Mouse (Mus musculus) stomach, embryonic 14.5 days (tissue): ENCODE data around the gene Dazl. TPM values are rescaled to one million over a fixed set of nuclear protein-coding genes. Genes with fewer than 3 reads are reported as not detected.

ENCODE experiments used
- ATAC-seq: fragments of 200-750 bp; cut with Nextera tagmentation; 2 replicates; pipeline ENCODE4 v1.8.0; 2017; ENCODE audit warnings: low read depth, moderate TSS enrichment; ENCODE audit not compliant: insufficient number of reproducible peaks, insufficient read depth, low FRiP score
- H3K27ac ChIP-seq: fragments of 300-500 bp; sonication (generic); 2 replicates; pipeline ENCODE4 v1.5.1; 2014; ENCODE audit warnings: mild to moderate bottlenecking, low read length, moderate library complexity, mixed read lengths
- H3K27me3 ChIP-seq: fragments of 300-500 bp; sonication (generic); 2 replicates; pipeline ENCODE4 v1.6.1; 2014; ENCODE audit warnings: low read length, control low read depth, mixed read lengths; ENCODE audit not compliant: control insufficient read depth, insufficient read depth
- H3K36me3 ChIP-seq: fragments of 300-500 bp; sonication (generic); 2 replicates; pipeline ENCODE4 v1.6.1; 2014; ENCODE audit warnings: mild to moderate bottlenecking, control low read depth, low read length, moderate library complexity, mixed read lengths; ENCODE audit not compliant: control insufficient read depth, insufficient read depth
- H3K4me1 ChIP-seq: fragments of 300-500 bp; sonication (generic); 2 replicates; pipeline ENCODE4 v1.6.1; 2014; ENCODE audit warnings: low read length, control low read depth, mixed read lengths; ENCODE audit not compliant: control insufficient read depth, insufficient read depth
- H3K4me2 ChIP-seq: fragments of 300-500 bp; sonication (generic); replicated peaks from 2 replicates; pipeline ENCODE4 v1.6.1; 2014; ENCODE audit warnings: low read depth, low read length, control low read depth
- H3K4me3 ChIP-seq: fragments of 300-500 bp; sonication (generic); 2 replicates; pipeline ENCODE4 v1.5.1; 2014; ENCODE audit warnings: low read depth, low read length, control low read depth
- H3K9ac ChIP-seq: fragments of 300-500 bp; sonication (generic); replicated peaks from 2 replicates; pipeline ENCODE4 v1.6.1; 2014; ENCODE audit warnings: low read depth, mild to moderate bottlenecking, control low read depth, low read length, moderate library complexity, mixed read lengths
- H3K9me3 ChIP-seq: fragments of 300-500 bp; sonication (generic); 2 replicates; pipeline ENCODE4 v1.6.1; 2016; ENCODE audit warnings: low read depth, low read length, control low read depth; ENCODE audit not compliant: control insufficient read depth
- WGBS: fragments of 180-500 bp; shearing (Covaris S2); extraction: QIAGEN DNeasy Blood & Tissue Kit; methylation state at CpG from one replicate; pipeline ENCODE4 v1.1.7; 2014; 5-methylcytosine and 5-hydroxymethylcytosine counted together
- polyA plus RNA-seq: library from polyadenylated mRNA; unstranded; fragments of >200 nt; fragmentation: Nextera tagmentation; extraction: Ambion mirVana; gene quantifications from 2 replicates; pipeline ENCODE4 v1.2.1, GENCODE M21; 2014

Dazl gene
- polyA plus RNA-seq, 1 experiment from 2014 or later, result 0.54 TPM

DNA sequence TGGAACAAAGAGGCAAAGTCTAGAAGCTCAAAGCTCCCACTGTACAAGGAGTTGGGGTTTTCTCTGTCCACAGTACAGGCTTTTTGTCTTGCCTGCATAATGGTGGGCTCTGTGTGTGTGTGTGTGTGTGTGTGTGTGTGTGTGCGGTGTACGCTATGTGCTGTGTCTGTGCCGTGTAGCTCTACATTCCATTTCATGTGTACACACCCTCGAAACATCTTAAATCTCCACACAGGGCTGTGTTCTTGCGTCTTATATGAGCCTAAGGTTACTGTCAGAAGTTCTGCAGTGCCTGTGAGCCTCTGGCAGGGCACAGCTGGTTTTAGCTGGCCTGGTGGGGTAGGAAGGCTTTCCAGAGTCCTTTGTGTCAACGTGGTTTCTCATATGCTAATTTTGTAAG, 46.8 kb downstream of the Dazl start:
- Histone ChIP-seq H3K27ac (no peak overlapping the region), H3K27me3 (no peaks in the 10 kb centered on the region), H3K4me1 (no peaks in the 10 kb centered on the region), H3K4me2 (no peak overlapping the region), H3K4me3 (no peak overlapping the region), H3K9me3 (no peaks in the 10 kb centered on the region), H3K36me3 (no peaks in the 10 kb centered on the region), H3K9ac (no peak overlapping the region)
- ATAC-seq, result no peak
- 86% methylated on average over 6 of the region's 6 CpGs for WGBS

DNA sequence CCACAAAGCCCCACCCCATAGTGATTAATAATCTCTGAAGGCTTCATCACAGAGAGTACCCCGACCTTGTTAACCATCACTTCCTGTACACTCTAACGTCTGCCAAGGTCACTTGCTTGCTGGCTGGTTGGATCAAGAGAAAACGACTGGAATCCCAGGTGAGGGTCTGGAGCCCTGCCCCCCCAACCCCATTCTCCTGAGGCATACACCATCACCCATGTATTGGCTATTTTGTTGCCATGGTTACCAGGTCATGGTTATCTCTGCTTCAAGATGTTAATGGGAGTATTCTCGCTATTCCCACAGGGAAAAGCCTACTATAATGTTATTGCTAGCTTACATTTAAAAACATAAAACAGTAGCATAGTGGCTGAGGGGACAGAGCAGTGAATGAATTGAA, 48.8 kb downstream of the Dazl start:
- ATAC-seq, result no peak
- H3K4me3 ChIP-seq, result no peak overlapping the region
- no peaks in the 10 kb centered on the region for H3K4me1 ChIP-seq
- H3K4me2 ChIP-seq, result no peak overlapping the region
- H3K27me3 ChIP-seq, result no peaks in the 10 kb centered on the region
- 48% methylated on average over 4 of the region's 4 CpGs for WGBS
- H3K9me3 ChIP-seq, result no peaks in the 10 kb centered on the region
- no peaks in the 10 kb centered on the region for H3K36me3 ChIP-seq
- no peak overlapping the region for H3K9ac ChIP-seq
- no peak overlapping the region for H3K27ac ChIP-seq

DNA sequence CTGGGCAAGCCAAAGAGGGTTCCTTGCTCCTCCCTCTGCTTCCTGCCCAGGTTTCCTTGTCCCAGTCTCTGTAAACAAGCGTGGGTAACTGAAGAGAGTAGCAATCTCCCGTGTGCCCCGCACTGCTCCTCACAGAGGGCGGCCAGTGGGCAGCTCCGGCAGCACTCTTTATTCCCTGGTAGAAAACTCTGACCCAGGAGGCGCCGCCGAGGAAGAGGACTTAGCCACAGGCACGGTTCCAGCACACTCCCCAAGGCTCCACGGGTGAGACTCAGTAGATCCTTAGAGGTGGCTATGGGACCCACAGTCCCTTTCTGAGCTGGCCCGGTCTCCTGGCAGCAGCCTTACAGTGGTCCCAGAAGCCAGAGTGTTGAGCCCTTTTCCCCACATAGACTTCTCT, 50.1 kb downstream of the Dazl start:
- no peaks in the 10 kb centered on the region for H3K9me3 ChIP-seq
- H3K36me3 ChIP-seq, result no peaks in the 10 kb centered on the region
- 86% methylated on average over 11 of the region's 11 CpGs for WGBS
- no peak overlapping the region for H3K9ac ChIP-seq
- H3K4me2 ChIP-seq, result no peak overlapping the region
- no peaks in the 10 kb centered on the region for H3K4me1 ChIP-seq
- H3K4me3 ChIP-seq, result no peak overlapping the region
- no peak for ATAC-seq
- no peak overlapping the region for H3K27ac ChIP-seq
- H3K27me3 ChIP-seq, result no peaks in the 10 kb centered on the region

DNA sequence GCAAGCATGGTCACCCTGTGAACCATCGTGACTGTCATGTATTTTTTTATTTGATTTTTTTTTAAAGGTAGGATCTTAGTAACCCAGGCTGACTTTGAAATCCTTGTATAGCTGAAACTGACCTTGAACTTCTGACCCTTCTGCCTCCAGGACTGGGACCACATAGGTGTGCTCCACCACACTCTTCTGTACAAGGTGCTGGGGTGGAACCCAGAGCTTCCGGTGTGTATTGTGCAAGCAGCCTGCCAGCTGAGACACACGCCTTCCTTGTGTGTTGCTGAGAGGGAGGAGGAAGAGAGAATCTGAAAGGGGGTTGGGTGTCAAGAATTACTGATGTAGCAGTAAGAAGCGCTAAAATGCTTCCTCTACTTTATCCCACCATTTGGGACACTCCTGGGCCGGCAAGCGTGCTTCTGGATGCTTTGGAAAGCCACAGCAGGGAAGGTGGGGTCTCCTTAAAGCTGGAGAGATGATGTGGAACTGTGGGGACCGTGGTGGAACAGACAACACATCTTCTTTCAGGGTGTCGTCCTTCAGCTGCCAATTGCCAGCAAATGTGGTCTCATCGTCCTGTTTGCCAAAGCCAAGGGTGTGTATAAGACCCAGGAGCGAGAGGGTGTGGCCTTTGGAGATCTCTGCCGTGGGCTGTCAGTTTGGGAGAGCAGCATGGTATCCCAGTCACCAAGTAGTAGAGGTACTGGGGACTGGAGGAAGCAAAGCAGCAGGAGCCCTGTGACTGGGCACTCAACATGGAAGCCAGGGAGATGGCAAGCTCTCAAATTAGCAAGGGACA, 55.4 kb downstream of the Dazl start:
- H3K9me3 ChIP-seq, result no peaks in the 10 kb centered on the region
- no peak overlapping the region for H3K9ac ChIP-seq
- no peak for ATAC-seq
- H3K27me3 ChIP-seq, result no peaks in the 10 kb centered on the region
- 61% methylated on average over 11 of the region's 11 CpGs for WGBS
- H3K36me3 ChIP-seq, result no peaks in the 10 kb centered on the region
- H3K4me2 ChIP-seq, result no peak overlapping the region
- no peak overlapping the region for H3K27ac ChIP-seq
- H3K4me3 ChIP-seq, result no peak overlapping the region
- H3K4me1 ChIP-seq, result no peaks in the 10 kb centered on the region

DNA sequence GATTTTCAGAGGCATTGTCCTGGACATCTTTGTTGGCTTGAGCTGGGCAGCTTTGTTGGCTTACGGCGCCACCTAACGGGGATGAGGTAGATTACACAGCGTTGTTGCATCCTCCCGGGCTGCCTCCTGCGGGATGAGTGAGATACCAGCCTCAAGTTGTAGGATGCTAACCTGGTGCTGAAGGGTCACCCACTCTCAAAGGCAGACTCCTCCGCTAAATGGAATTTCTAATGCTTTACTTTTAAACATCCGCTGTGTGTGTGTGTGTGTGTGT, 56.1 kb downstream of the Dazl start:
- ATAC-seq, result no peak
- Histone ChIP-seq H3K27ac (no peak overlapping the region), H3K9me3 (no peaks in the 10 kb centered on the region), H3K4me2 (no peak overlapping the region), H3K36me3 (no peaks in the 10 kb centered on the region), H3K4me3 (no peak overlapping the region), H3K27me3 (no peaks in the 10 kb centered on the region), H3K4me1 (no peaks in the 10 kb centered on the region), H3K9ac (no peak overlapping the region)
- 4% methylated on average over 8 of the region's 8 CpGs for WGBS

DNA sequence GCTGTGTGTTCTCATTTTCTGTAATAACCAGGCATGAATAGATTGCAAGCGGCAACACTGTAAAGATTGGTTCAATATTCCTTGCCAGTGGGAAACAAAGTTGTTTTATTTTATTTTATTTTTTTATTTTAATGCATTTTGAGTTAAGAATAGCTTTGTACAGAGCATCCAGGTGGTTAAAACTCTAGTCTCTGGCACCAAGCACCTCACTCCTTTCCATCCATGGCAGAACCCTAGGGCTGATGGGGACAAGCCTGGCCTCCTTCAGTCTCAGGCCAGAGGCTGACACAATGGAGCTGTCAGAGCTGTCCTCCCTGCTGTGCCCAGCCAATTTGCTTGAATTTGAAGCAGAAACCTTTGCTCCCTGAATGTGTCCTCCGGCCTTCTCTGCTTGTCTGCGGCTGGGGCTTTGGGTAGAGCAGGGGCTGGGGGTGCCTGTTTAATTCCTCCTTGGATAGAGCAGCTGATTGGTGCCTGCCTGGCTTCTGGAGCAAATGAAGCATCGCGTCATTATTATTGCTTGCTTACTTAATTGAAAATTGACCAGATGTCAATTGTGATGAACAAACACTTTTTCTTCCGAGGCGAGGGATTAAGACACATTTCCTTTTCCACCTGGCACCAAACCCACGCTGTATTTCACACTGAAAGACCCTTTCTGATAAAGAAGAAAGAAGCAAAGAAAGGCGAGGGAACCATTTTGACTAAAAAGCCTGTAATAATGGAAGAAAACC, 56.6 kb downstream of the Dazl start:
- no peaks in the 10 kb centered on the region for H3K27me3 ChIP-seq
- no peak overlapping the region for H3K4me3 ChIP-seq
- no peak overlapping the region for H3K4me2 ChIP-seq
- no peak overlapping the region for H3K27ac ChIP-seq
- H3K9ac ChIP-seq, result no peak overlapping the region
- no peaks in the 10 kb centered on the region for H3K4me1 ChIP-seq
- 50% methylated on average over 9 of the region's 9 CpGs for WGBS
- ATAC-seq, result no peak
- H3K36me3 ChIP-seq, result no peaks in the 10 kb centered on the region
- H3K9me3 ChIP-seq, result no peaks in the 10 kb centered on the region

DNA sequence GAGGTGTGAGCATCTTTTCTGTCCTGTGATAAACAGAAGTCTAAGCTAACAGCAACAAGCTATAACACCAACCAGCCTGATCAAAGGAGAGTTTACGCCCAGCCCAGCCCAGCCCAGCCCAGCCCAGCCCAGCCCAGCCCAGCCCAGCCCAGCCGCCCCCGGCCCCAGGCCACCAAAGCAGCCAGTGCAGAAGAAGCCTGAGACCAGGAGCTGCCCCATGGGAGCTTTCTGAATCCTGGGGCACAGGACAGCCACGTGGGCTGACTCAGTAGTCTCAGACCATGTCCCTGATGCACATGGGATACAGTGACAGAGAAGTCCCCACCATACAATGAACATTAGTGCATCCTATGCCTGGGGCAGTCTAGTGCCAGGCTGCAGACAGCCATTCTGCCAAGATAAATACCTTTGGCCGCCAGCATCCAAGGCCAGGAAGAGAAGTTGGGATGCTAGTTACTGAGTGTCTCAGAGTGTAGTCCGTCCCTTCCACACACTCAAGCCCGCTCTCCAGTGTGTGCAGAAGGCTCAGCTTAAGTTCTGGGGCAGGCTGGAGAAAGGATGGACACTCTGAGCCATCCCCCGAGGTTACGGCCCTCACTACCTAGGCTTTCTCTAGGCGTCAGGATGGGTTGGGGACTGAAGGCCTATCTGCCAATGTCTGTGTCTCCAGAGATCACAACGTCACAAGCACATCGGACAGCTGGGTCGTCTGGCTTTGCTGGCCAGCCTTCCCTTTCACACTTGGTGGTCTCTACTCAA, 57.3 kb downstream of the Dazl start:
- Histone ChIP-seq H3K4me1 (no peaks in the 10 kb centered on the region), H3K9ac (no peak overlapping the region), H3K27me3 (no peaks in the 10 kb centered on the region), H3K36me3 (no peaks in the 10 kb centered on the region), H3K4me3 (no peak overlapping the region), H3K27ac (no peak overlapping the region), H3K9me3 (no peaks in the 10 kb centered on the region), H3K4me2 (no peak overlapping the region)
- 72% methylated on average over 13 of the region's 13 CpGs for WGBS
- ATAC-seq, result no peak

DNA sequence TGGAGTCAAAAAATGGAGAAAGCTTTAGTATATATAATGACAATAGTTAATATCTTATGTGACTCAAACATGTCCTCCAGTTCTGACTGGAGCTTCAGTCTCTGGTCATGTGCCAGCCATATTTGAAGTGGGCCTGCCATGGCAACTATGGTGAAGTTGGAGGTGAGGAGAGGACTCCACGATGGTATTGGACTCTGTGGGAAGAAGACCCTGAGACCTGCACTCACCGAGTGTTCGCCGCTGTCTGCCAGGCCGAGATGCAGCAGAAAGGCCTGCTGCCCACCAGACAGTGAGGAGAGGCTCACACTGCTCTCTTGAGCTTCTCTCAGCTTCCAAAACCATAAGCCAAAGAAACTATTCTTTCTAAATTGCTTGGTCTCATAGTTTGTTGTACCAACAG, 59.5 kb downstream of the Dazl start:
- no peak for ATAC-seq
- no peak overlapping the region for H3K9ac ChIP-seq
- no peak overlapping the region for H3K4me2 ChIP-seq
- H3K9me3 ChIP-seq, result no peaks in the 10 kb centered on the region
- no peak overlapping the region for H3K27ac ChIP-seq
- no peak overlapping the region for H3K4me3 ChIP-seq
- H3K27me3 ChIP-seq, result no peaks in the 10 kb centered on the region
- no peaks in the 10 kb centered on the region for H3K36me3 ChIP-seq
- 90% methylated on average over 5 of the region's 5 CpGs for WGBS
- H3K4me1 ChIP-seq, result no peaks in the 10 kb centered on the region
